Mouse (Mus musculus) testis, adult 2 months (tissue): Measurements from ENCODE around the gene Ublcp1. TPM values are rescaled to one million over a fixed set of nuclear protein-coding genes. Genes with fewer than 3 reads are reported as not detected.

Experiments
- H3K27ac ChIP-seq: fragments of 200-500 bp; 2 replicates; pipeline ENCODE4 v1.5.1; 2012; ENCODE audit warnings: low read depth, low read length; ENCODE audit not compliant: control insufficient read depth, insufficient read depth
- H3K27me3 ChIP-seq: fragments of 200-500 bp; 2 replicates; pipeline ENCODE4 v1.6.1; 2012; ENCODE audit warnings: mild to moderate bottlenecking, low read length, moderate library complexity; ENCODE audit not compliant: control insufficient read depth, insufficient read depth
- H3K36me3 ChIP-seq: fragments of 200-500 bp; 2 replicates; pipeline ENCODE4 v1.6.1; 2012; ENCODE audit warnings: mild to moderate bottlenecking, low read length; ENCODE audit not compliant: control insufficient read depth, insufficient read depth
- H3K4me1 ChIP-seq: fragments of 200-500 bp; 2 replicates; pipeline ENCODE4 v1.6.1; 2012; ENCODE audit warnings: low read length; ENCODE audit not compliant: control insufficient read depth, insufficient read depth
- H3K4me3 ChIP-seq: fragments of 200-500 bp; 2 replicates; pipeline ENCODE4 v1.5.1; 2012; ENCODE audit warnings: low read depth, mild to moderate bottlenecking, low read length, moderate library complexity, mixed read lengths; ENCODE audit not compliant: control insufficient read depth
- CTCF ChIP-seq: fragments of 200-500 bp; IDR thresholded peaks from 2 replicates; pipeline ENCODE4 v1.5.1; 2012; ENCODE audit warnings: low read depth, mild to moderate bottlenecking, inconsistent platforms, low read length, moderate library complexity; ENCODE audit not compliant: control insufficient read depth, insufficient read depth, insufficient replicate concordance
- POLR2A ChIP-seq: fragments of 200-500 bp; IDR thresholded peaks from 2 replicates; pipeline ENCODE4 v1.6.1; 2012; ENCODE audit warnings: low read depth, mild to moderate bottlenecking, inconsistent platforms, low read length, moderate library complexity; ENCODE audit not compliant: control insufficient read depth
- polyA plus RNA-seq: library from polyadenylated mRNA; depleted of rRNA; stranded (reverse); fragments of >200 nt; gene quantifications from 2 replicates; pipeline ENCODE4 v1.2.3, GENCODE M21; 2012

Ublcp1 gene
- polyA plus RNA-seq, 1 experiment = 14.7 TPM

DNA sequence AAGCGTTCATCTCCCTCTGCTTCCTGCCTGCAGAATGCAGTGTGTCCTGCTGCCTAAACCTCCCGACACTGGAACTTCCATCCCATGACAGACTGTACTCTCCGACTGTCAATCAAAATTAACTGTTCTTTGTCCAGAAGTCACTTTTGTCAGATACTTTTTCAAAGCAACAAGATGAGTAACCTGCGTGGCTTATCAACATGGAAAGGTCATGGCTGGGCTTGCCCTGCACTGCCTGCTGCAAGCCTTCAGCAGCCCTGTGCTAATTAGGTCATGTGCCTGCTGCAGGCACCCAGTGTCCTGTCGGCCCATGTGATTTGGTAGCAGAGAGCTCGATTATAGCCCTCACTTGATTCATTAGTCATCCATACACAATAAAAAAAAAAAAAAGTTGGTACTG, 44.7 kb downstream of the Ublcp1 start:
- H3K27me3 ChIP-seq = no peaks in the 10 kb centered on the region
- no peaks in the 10 kb centered on the region for H3K36me3 ChIP-seq
- H3K4me1 ChIP-seq = no peaks in the 10 kb centered on the region

DNA sequence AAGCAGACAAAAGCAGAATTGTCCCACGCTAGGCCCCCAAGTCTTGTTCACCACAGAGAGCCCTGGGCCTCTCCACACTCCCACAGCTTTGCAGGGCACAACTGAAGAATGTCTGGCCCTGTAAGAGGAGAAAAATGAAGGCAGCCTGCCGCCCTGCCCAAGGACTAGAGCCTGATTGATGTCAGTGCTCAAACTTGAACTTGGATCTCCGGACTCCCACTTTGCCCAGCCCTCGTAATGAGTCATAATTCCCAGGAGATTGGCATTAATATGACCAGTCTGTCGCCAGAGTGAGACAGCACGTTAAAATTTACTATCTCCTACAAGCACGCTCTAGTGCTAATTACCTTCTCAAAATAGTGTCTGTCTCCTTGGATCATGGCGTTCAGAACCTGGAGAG, 45.3 kb downstream of the Ublcp1 start:
- TF ChIP-seq POLR2A (no peak), CTCF (no peak)
- Histone ChIP-seq H3K4me1 (no peaks in the 10 kb centered on the region), H3K27ac (no peak overlapping the region)

More for the DNA sequence above, 44.7 kb downstream of the Ublcp1 start:
- TF ChIP-seq CTCF = no peak
- TF ChIP-seq POLR2A = no peak
- Histone ChIP-seq H3K4me3 (no peak overlapping the region), H3K27ac (no peak overlapping the region)

DNA sequence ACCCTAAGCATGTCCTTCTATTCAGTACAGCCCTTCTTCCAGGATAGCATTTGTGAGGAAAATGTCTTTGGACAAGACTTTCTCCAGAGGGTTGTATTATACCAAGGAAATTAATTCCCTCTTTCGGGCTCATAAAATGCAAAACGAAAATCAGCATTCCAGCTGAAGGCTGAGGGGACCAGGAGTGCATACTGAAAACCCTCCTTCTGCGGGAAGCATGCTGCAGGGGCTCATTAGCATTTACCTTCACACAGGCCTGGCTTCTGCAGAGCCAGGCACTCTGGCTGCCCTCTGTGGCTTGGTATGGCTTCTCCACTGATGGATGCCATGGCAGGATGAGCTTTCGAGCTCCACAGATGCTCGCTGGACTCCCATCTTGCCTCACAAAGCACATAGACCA, 46.3 kb downstream of the Ublcp1 start:
- H3K36me3 ChIP-seq = no peaks in the 10 kb centered on the region
- H3K4me3 ChIP-seq = no peak overlapping the region
- H3K27ac ChIP-seq = no peak overlapping the region
- TF ChIP-seq POLR2A (no peak), CTCF (no peak)
- no peaks in the 10 kb centered on the region for H3K4me1 ChIP-seq
- H3K27me3 ChIP-seq = no peaks in the 10 kb centered on the region

More for the DNA sequence above, 45.3 kb downstream of the Ublcp1 start:
- Histone ChIP-seq H3K36me3 (no peaks in the 10 kb centered on the region), H3K27me3 (no peaks in the 10 kb centered on the region), H3K4me3 (no peak overlapping the region)

DNA sequence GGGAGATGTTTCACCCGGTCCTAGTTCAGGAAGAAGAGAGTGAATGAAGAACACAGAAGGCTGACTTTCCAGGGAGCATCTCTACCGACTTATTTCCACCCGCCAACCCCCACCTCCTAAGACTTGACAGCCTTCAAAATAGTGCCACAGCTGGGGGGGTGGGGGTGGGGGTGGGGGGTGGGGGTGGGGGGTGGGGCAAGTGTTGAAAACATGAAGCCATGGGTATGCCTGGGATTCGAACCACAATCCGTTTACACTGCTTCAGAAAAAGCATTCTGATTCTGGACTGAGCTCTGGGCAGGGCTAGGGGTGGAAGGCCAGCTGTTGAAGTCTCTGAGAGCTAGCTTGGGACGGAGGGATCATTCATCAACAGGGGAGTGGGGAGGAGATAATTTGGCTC, 47.0 kb downstream of the Ublcp1 start:
- H3K4me3 ChIP-seq = no peak overlapping the region
- no peaks in the 10 kb centered on the region for H3K4me1 ChIP-seq
- H3K27me3 ChIP-seq = no peaks in the 10 kb centered on the region
- no peak overlapping the region for H3K27ac ChIP-seq
- H3K36me3 ChIP-seq = no peaks in the 10 kb centered on the region
- TF ChIP-seq CTCF (no peak), POLR2A (no peak)

DNA sequence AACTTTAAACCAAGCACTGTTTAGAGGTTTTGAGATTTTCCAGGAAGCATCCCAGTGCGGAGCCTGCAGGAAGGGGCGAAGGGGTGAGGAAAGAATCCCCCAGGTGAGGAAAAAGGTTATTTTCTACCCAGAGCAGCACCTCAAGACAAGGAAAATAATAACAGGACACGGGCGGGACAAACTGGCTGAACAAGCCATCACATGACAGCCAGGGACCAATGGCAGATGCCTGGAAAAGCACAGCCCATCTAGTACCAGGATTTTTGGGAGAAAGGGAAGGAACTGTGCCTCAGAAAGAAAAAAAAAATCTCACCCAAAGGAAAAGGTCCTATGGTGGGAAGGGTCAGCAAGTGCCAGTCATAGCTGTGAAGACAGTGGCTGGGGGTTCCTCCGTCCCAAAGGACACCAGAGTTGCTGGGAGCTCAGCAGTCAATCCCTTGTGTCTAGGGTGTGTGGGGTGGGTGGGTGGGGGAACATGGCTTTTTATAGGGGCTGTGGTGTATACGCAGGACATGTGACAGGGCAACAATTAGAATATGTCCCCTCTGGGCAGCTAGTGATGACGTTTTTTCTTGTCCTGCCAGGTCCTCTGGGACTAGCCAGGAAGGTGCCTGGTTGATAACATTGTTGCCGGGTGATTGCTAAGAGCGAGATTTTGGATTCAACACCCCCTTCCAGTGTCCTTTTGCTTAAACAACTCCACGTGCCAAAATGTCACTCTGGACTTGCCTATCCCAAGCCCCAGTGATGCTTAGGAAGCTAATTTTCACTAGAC, 47.8 kb downstream of the Ublcp1 start:
- no peak for TF ChIP-seq POLR2A
- no peak for TF ChIP-seq CTCF
- Histone ChIP-seq H3K36me3 (no peaks in the 10 kb centered on the region), H3K27ac (no peak overlapping the region), H3K27me3 (no peaks in the 10 kb centered on the region), H3K4me3 (no peak overlapping the region), H3K4me1 (no peaks in the 10 kb centered on the region)

DNA sequence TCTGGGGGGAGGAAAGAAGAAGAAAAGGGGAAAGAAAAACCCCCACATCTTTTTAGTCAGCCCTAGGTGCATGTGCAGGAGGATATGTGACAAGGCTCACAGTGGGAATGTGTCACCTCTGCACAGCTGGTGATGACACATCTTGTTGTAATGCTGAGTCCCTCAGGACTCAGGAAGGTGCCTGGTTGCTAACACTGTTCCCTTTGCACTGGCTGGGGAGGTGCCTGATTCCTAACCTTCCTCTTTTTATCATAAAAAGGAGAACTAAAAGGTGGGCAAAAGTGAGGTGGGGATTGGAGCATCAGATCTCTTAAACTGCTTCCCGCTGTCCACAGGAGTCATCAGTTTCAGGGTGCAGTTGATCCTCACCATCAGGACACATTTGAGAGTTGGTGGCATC, 52.9 kb downstream of the Ublcp1 start:
- H3K36me3 ChIP-seq = no peaks in the 10 kb centered on the region
- no peaks in the 10 kb centered on the region for H3K27me3 ChIP-seq
- no peak overlapping the region for H3K4me3 ChIP-seq
- no peaks in the 10 kb centered on the region for H3K4me1 ChIP-seq
- TF ChIP-seq POLR2A = no peak
- TF ChIP-seq CTCF = no peak
- H3K27ac ChIP-seq = no peak overlapping the region

DNA sequence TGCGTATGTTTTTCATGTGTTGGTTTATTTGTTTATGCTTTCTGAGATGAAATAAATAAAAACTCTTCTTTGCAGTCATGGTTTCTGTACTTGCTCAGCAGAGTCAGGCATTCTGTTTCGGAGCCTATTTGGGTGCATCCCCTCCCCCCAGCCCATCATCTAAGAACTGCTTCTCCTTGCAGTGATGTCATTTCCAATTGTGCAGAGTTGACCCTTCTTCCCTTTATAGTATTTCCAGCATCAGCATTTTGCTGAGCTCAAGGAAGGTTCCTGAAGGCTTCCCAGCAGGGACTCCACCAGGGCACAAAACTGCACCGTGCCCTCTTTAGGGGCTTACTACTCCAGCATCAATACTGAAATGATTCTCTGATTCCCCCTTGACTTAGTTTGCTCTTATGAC, 55.7 kb downstream of the Ublcp1 start:
- no peaks in the 10 kb centered on the region for H3K4me1 ChIP-seq
- H3K27ac ChIP-seq = no peak overlapping the region
- H3K4me3 ChIP-seq = no peak overlapping the region
- no peaks in the 10 kb centered on the region for H3K27me3 ChIP-seq
- H3K36me3 ChIP-seq = no peaks in the 10 kb centered on the region
- TF ChIP-seq CTCF (no peak), POLR2A (no peak)

DNA sequence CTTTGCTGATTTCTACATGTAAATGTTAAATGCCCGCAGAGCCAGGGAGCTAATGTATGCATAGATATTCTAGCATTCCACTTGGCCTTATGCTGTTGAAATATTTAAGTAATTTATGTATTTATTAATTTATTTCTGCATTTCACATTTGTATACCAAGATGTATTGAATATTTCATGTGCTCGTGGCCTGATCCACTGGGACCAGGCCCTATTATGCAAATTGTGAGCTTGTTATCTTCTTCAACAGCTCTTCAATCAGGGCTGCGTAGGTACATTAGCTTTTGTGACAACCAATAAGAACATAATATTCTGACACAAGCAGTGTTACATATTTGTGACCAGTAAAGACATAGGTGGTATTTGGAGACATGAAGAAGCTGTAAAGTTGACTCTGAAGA, 56.9 kb downstream of the Ublcp1 start:
- Histone ChIP-seq H3K4me3 (no peak overlapping the region), H3K4me1 (no peaks in the 10 kb centered on the region), H3K36me3 (no peaks in the 10 kb centered on the region), H3K27ac (no peak overlapping the region), H3K27me3 (no peaks in the 10 kb centered on the region)
- TF ChIP-seq CTCF (no peak), POLR2A (no peak)
